Comparison of ENCODE assay signal across 7 mouse cellular contexts in genomic region chr1:59763781-59764251, GRCm38 (mm10). TPM values are rescaled to one million over a fixed set of nuclear protein-coding genes. Genes with fewer than 3 reads are reported as not detected.
DNase-seq lines count a peak whose midpoint lies in the region; ATAC-seq and TF ChIP-seq lines count a peak whose summit lies in the region.

No protein-coding gene starts in this region.

- no peak; the same call in 1 of the 2 replicates for ATAC-seq in embryonic facial prominence, embryonic 13.5 days (ENCODE audit: insufficient number of reproducible peaks, insufficient read depth, low FRiP score, low TSS enrichment, low read depth)
- peak; percentile 75 for ATAC-seq in heart, embryonic 12.5 days (ENCODE audit: insufficient number of reproducible peaks, low FRiP score)
- peak; percentile 78 for ATAC-seq in lung, embryonic 16.5 days (ENCODE audit: low read depth)

- in situ Hi-C loops in CH12.LX (cut with MboI; ENCODE audit: low pct_ligation_motif_present, low pct_unique_long_range_greater_than_20kb, low sequenced_read_pairs) = loop anchor here (25.0 kb wide), 1 partner anchor 223 kb away; no protein-coding TSS in a partner anchor

- dilution Hi-C loops in CH12.LX (cut with MboI; ENCODE audit: extremely low pct_ligation_motif_present, extremely low pct_unique_long_range_greater_than_20kb, low sequenced_read_pairs) = no loop called here

- H3K27ac ChIP-seq in CH12.LX (ENCODE audit: insufficient read depth, low read depth) = peak overlapping the region; percentile 47
- peak overlapping the region; percentile 98 for H3K27ac ChIP-seq in embryonic facial prominence, embryonic 13.5 days
- peak overlapping the region; percentile 99 for H3K27ac ChIP-seq in heart, embryonic 12.5 days (ENCODE audit: poor library complexity, severe bottlenecking)
- peak overlapping the region; percentile 100 for H3K27ac ChIP-seq in lung, embryonic 16.5 days (ENCODE audit: low read length)

- H3K4me1 ChIP-seq in CH12.LX (ENCODE audit: control insufficient read depth in 1 of 2, insufficient read depth in 2 of 2) = peaks cover 0 to 15% of the 10 kb centered on the region in 2 experiments; a peak in 2 of 4 replicates
- peaks cover 12% of the 10 kb centered on the region for H3K4me1 ChIP-seq in embryonic facial prominence, embryonic 13.5 days
- H3K4me1 ChIP-seq in heart, embryonic 12.5 days (replicated peaks) = peaks cover 9% of the 10 kb centered on the region; the same call in 1 of the 2 replicates
- H3K4me1 ChIP-seq in lung, embryonic 16.5 days (replicated peaks; ENCODE audit: control insufficient read depth, insufficient read depth, low read length) = peaks cover 4% of the 10 kb centered on the region; the same call in 1 of the 2 replicates

- under 1% methylated on average over 52 of the region's 55 CpGs for WGBS in embryonic facial prominence, embryonic 13.5 days
- WGBS in heart, embryonic 12.5 days = 0% methylated on average over 55 of the region's 55 CpGs
- under 1% methylated on average over 55 of the region's 55 CpGs for WGBS in lung, embryonic 16.5 days

- no peak for TF ChIP-seq EP300 in CH12.LX (IDR thresholded peaks at IDR 0.05; ENCODE audit: low read length)

- H3K4me3 ChIP-seq in CH12.LX (replicated peaks in 1 of 3; ENCODE audit: low read depth in 2 of 3, low read length in 2 of 3, poor library complexity in 1 of 3) = peak overlapping the region; percentile 73 to 81 (median 74)
- H3K4me3 ChIP-seq in embryonic facial prominence, embryonic 13.5 days = peak overlapping the region; percentile 96
- H3K4me3 ChIP-seq in heart, embryonic 12.5 days = peak overlapping the region; percentile 79
- H3K4me3 ChIP-seq in lung, embryonic 16.5 days (ENCODE audit: low read length) = peak overlapping the region; percentile 96

- H3K79me2 ChIP-seq in CH12.LX (replicated peaks; ENCODE audit: control insufficient read depth, extremely low read depth, insufficient read depth, poor library complexity, severe bottlenecking) = peaks cover 8% of the 10 kb centered on the region

- peak overlapping the region; percentile 30; the same call in 1 of the 2 replicates for H3K4me2 ChIP-seq in CH12.LX (ENCODE audit: insufficient read depth, low read depth, poor library complexity, severe bottlenecking)
- H3K4me2 ChIP-seq in embryonic facial prominence, embryonic 13.5 days = peak overlapping the region; percentile 71
- peak overlapping the region; percentile 84 for H3K4me2 ChIP-seq in heart, embryonic 12.5 days
- peak overlapping the region; percentile 54 for H3K4me2 ChIP-seq in lung, embryonic 16.5 days (ENCODE audit: low read depth, low read length)

- TF ChIP-seq CTCF in CH12.LX (conservative IDR thresholded peaks at IDR 0.05 in 1 of 2, IDR thresholded peaks at IDR 0.05 in 1 of 2; ENCODE audit: low read depth in 2 of 2, low read length in 2 of 2) = no peak

- TF ChIP-seq POLR2A in CH12.LX (IDR thresholded peaks at IDR 0.05; ENCODE audit: low read depth, low read length) = no peak; the same call in 1 of the 2 replicates

- no peak for TF ChIP-seq RAD21 in CH12.LX (IDR thresholded peaks at IDR 0.05; ENCODE audit: low read depth, low read length)

- H3K9me3 ChIP-seq in CH12.LX (replicated peaks; ENCODE audit: low read length) = no peaks in the 10 kb centered on the region
- H3K9me3 ChIP-seq in embryonic facial prominence, embryonic 13.5 days = no peaks in the 10 kb centered on the region
- no peaks in the 10 kb centered on the region for H3K9me3 ChIP-seq in heart, embryonic 12.5 days (replicated peaks)
- H3K9me3 ChIP-seq in lung, embryonic 16.5 days (ENCODE audit: control insufficient read depth, low read length) = no peaks in the 10 kb centered on the region

- H3K27me3 ChIP-seq in CH12.LX (replicated peaks) = no peaks in the 10 kb centered on the region
- H3K27me3 ChIP-seq in embryonic facial prominence, embryonic 13.5 days = no peaks in the 10 kb centered on the region
- H3K27me3 ChIP-seq in heart, embryonic 12.5 days (replicated peaks) = no peaks in the 10 kb centered on the region
- no peaks in the 10 kb centered on the region for H3K27me3 ChIP-seq in lung, embryonic 16.5 days (ENCODE audit: control insufficient read depth, insufficient read depth, low read depth, low read length)

- peak overlapping the region; percentile 78 for H3K9ac ChIP-seq in CH12.LX (ENCODE audit: insufficient read depth, low read depth)
- H3K9ac ChIP-seq in embryonic facial prominence, embryonic 13.5 days = peak overlapping the region; percentile 97
- H3K9ac ChIP-seq in heart, embryonic 12.5 days = peak overlapping the region; percentile 90
- H3K9ac ChIP-seq in lung, embryonic 16.5 days (ENCODE audit: low read length) = peak overlapping the region; percentile 97

- H3K36me3 ChIP-seq in CH12.LX (replicated peaks in 1 of 2; ENCODE audit: control insufficient read depth in 1 of 2, insufficient read depth in 1 of 2, low read length in 1 of 2) = no peaks in the 10 kb centered on the region
- H3K36me3 ChIP-seq in embryonic facial prominence, embryonic 13.5 days = peaks cover 2% of the 10 kb centered on the region; the same call in 1 of the 2 replicates
- H3K36me3 ChIP-seq in heart, embryonic 12.5 days = 0 out of 2 replicates have a peak, but pooled peaks cover 6% of the 10 kb centered on the region
- H3K36me3 ChIP-seq in lung, embryonic 16.5 days (ENCODE audit: control insufficient read depth, insufficient read depth, low read length) = peaks cover 4% of the 10 kb centered on the region; the same call in 1 of the 2 replicates

- DNase-seq in CH12.LX (ENCODE audit: extremely low read depth) = peak; percentile 39
- peak; percentile 55 to 65 for DNase-seq in adrenal gland, adult 18-20 months (ENCODE audit: low spot score in 2 of 2)
- DNase-seq in kidney, postnatal 10 days = peak; percentile 76
- peak; percentile 68 for DNase-seq in ovary, postnatal 36 days (ENCODE audit: low spot score)

TF ChIP-seq in CH12.LX, 34 proteins besides CTCF, POLR2A, EP300 and RAD21:
- no peak for TF ChIP-seq MYC (IDR thresholded peaks at IDR 0.05; ENCODE audit: low read depth, low read length)
- 0 out of 2 replicates have a peak, but pooled peaks have one; percentile 37 for TF ChIP-seq UBTF (IDR thresholded peaks at IDR 0.05; ENCODE audit: low read depth, low read length)
- TF ChIP-seq RCOR1 (conservative IDR thresholded peaks at IDR 0.05; ENCODE audit: low read depth, low read length) = no peak
- no peak for TF ChIP-seq GABPA (IDR thresholded peaks at IDR 0.05; ENCODE audit: insufficient replicate concordance, low read depth, low read length)
- peak; percentile 47; the same call in 1 of the 2 replicates for TF ChIP-seq MXI1 (IDR thresholded peaks at IDR 0.05; ENCODE audit: low read depth, low read length)
- peak; percentile 64 for TF ChIP-seq SIN3A (IDR thresholded peaks at IDR 0.05; ENCODE audit: low read length)
- TF ChIP-seq ETS1 (conservative IDR thresholded peaks at IDR 0.05; ENCODE audit: low read depth, low read length) = no peak
- TF ChIP-seq USF2 (conservative IDR thresholded peaks at IDR 0.05; ENCODE audit: low read depth, low read length) = no peak
- no peak for TF ChIP-seq JUN (IDR thresholded peaks at IDR 0.05; ENCODE audit: insufficient read depth, low read depth, low read length)
- no peak for TF ChIP-seq POLR2AphosphoS2 (IDR thresholded peaks at IDR 0.05; ENCODE audit: low read depth, low read length)
- TF ChIP-seq MAX (IDR thresholded peaks at IDR 0.05; ENCODE audit: low read length) = no peak
- TF ChIP-seq ZNF384 (IDR thresholded peaks at IDR 0.05; ENCODE audit: low read depth, low read length) = no peak
- no peak for TF ChIP-seq USF1 (IDR thresholded peaks at IDR 0.05; ENCODE audit: low read depth, low read length)
- TF ChIP-seq SMC3 (IDR thresholded peaks at IDR 0.05; ENCODE audit: low read depth, low read length) = no peak
- no peak for TF ChIP-seq NELFE (IDR thresholded peaks at IDR 0.05; ENCODE audit: low read depth, low read length)
- TF ChIP-seq CHD1 (IDR thresholded peaks at IDR 0.05; ENCODE audit: low read depth, low read length) = no peak
- no peak for TF ChIP-seq BHLHE40 (IDR thresholded peaks at IDR 0.05; ENCODE audit: low read depth, low read length)
- no peak for TF ChIP-seq ZC3H11A (IDR thresholded peaks at IDR 0.05; ENCODE audit: low read depth, low read length)
- no peak for TF ChIP-seq TBP (conservative IDR thresholded peaks at IDR 0.05; ENCODE audit: low read depth, low read length)
- 0 out of 2 replicates have a peak, but pooled peaks have one; percentile 6 for TF ChIP-seq MAZ (IDR thresholded peaks at IDR 0.05; ENCODE audit: low read depth, low read length)
- TF ChIP-seq ZMIZ1 (IDR thresholded peaks at IDR 0.05; ENCODE audit: low read depth, low read length) = no peak; the same call in 1 of the 2 replicates
- no peak for TF ChIP-seq MEF2A (IDR thresholded peaks at IDR 0.05; ENCODE audit: borderline replicate concordance, low read depth, low read length)
- no peak for TF ChIP-seq HCFC1 (IDR thresholded peaks at IDR 0.05; ENCODE audit: low read depth, low read length)
- no peak for TF ChIP-seq CHD2 (IDR thresholded peaks at IDR 0.05; ENCODE audit: low read length)
- TF ChIP-seq E2F4 (IDR thresholded peaks at IDR 0.05; ENCODE audit: insufficient replicate concordance, low read depth, low read length) = no peak
- no peak for TF ChIP-seq IRF4 (IDR thresholded peaks at IDR 0.05; ENCODE audit: low read depth, low read length)
- TF ChIP-seq KAT2A (IDR thresholded peaks at IDR 0.05; ENCODE audit: insufficient replicate concordance, low read length) = no peak
- no peak for TF ChIP-seq TCF12 (IDR thresholded peaks at IDR 0.05; ENCODE audit: low read depth, low read length)
- TF ChIP-seq NRF1 (IDR thresholded peaks at IDR 0.05; ENCODE audit: low read depth, low read length) = 0 out of 2 replicates have a peak, but pooled peaks have one; percentile 5
- no peak for TF ChIP-seq ZKSCAN1 (IDR thresholded peaks at IDR 0.05; ENCODE audit: borderline replicate concordance, low read depth, low read length)
- TF ChIP-seq PAX5 (IDR thresholded peaks at IDR 0.05; ENCODE audit: low read length) = no peak
TF ChIP-seq in CH12.LX: peak in this region for 5.

RNA-seq across cellular contexts. Expression of gene Bmpr2, which starts 0.6 kb away (rescaled TPM):
- total RNA-seq in CH12.LX (2012; rRNA removed) (3.1 and 3.6 TPM in 2 replicates), CH12.LX (2014; rRNA removed) (4.8 and 5.0 TPM in 2 replicates)
- polyA plus RNA-seq in CH12.LX (2012; ENCODE audit: insufficient read length, low read depth) = 3.6 and 4.7 TPM in 2 replicates
- 10 to 100 TPM; 43.7 to 72.9 TPM for total RNA-seq in adrenal gland, adult 18-20 months (2021)
- polyA plus RNA-seq in embryonic facial prominence, embryonic 13.5 days (2015; fragmentation: Nextera tagmentation; extraction: Ambion mirVana) = 10.5 and 12.0 TPM in 2 replicates
- polyA plus RNA-seq in heart, embryonic 12.5 days (2016; fragmentation: Nextera tagmentation; extraction: Ambion mirVana) = 8.7 and 11.1 TPM in 2 replicates
- 9.0 and 9.4 TPM in 2 replicates for polyA plus RNA-seq in lung, embryonic 16.5 days (2015; fragmentation: Nextera tagmentation; extraction: Ambion mirVana)

Comparison
In these comparisons a context has a peak if more than half of its experiments do, and no peak if none do; other contexts are left out.
1. H3K27ac ChIP-seq: peak in every context shown above with its lines; median percentile 100 in lung, embryonic 16.5 days; 99 in heart, embryonic 12.5 days; 98 in embryonic facial prominence, embryonic 13.5 days; 47 in CH12.LX.
2. H3K4me2 ChIP-seq: peak in every context shown above with its lines; median percentile 84 in heart, embryonic 12.5 days; 71 in embryonic facial prominence, embryonic 13.5 days; 54 in lung, embryonic 16.5 days; 30 in CH12.LX.